Mouse (Mus musculus) layer of hippocampus, adult 9-11 months (tissue): Measurements from ENCODE around the gene Hsph1.

Experiments
- DNase-seq: peaks from one replicate; pipeline ENCODE4 v3.0.0; 2022

Hsph1 gene

DNA sequence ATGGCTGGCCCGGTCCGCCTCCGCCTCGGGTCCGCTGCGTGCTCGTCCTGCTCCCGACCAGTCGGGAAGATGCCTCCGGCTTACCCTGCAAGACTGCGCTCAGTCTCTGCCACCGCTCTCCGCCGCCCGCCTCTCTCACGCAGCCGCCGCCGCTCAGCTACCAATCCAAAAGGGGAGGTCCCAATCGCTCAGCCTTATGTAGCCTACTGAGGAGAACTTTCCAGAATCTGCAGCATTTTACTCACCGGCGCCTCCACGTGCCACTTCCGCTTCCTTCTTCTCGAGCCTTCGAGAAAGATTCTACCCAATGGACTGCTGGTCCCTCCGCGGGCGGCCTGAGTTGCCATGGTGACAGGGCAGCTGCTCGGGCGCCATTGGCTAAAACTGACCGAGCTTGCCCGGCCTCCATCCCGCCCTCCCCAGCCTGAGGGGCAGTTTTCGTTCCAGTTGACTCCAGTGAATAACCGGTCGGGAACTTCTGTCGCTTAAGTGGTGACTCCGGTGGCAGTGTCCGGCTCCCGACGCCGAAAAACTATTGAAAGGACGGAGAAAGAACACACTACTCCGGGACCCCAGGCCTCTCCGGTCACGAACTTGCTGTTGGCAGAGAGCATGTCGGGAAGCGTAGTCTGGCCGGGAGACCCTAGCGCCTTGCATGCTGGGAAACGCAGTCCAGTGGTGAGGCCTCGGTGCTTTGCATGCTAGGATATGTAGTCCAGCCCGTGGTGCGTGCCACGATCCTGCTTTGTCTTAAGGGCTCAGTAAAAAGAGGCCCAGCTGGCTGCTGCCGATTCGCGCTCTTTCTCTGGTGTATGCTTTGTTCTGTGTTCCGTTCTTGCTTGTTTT, at the start of gene Hsph1:
Gene Hsph1, minus strand, starts transcription at position 302 of the 846 bp plus-strand sequence.
- peak; percentile 99 for DNase-seq

DNA sequence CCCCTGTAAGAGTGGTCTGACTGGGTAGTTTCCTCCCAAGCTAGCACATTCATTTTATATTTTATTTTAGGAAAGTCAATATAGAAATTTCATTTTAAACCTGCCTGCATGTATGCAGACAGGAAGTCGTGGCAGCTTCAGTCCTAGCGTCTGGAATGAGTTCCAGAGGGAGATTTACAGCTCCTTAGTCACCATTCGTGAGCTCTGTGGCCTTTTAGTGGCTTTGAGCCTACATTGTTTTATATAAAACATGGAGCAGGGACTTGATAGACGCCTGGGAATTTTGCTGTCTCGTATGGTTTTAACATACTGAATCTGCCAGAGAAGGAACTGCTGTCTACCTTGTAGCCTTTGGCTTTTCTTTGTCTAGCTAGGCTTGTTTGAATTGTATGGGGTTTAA, 44.8 kb upstream of the Hsph1 start:
- no peak for DNase-seq

- no peak for DNase-seq
These were observed 43.7 kb upstream of the Hsph1 start for GRCm38 (mm10) chr5:149679886-149680285.

DNA sequence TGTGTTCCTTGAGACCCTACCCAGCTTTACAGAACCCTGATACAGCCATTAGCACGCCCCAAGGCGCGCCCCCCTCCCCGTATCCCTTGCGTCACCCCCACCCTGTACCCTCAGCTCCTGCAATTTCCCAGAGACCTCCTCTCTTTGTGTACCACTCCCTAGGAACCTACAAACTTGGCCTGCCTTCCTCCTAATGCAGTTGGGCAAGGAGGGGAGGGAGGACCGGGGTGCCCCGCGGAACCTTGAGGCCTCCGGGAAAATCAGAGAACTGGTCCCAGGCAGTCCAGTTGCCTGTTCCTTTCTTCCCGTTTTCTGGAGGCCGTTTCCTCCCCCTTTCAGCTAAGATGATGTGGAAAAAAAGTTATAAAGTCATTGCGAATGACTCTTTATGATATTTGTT, 43.2 kb upstream of the Hsph1 start:
- DNase-seq, result no peak

DNA sequence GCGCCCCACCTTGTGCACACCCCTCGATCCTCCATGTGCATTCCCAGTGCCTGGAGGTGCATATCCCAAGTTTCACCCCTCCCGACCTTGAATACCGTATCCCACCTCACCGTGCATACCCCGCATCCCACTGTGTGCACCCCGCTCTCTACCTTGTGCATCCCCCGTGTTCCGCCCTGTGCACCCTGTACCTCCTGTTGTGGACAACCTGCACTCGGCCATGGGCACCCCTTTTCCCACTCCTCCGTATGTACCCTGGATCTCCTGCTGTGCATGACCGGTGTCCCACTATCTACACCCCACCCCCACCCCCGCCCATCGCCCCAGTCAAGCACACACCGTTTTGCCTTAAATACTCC, 42.8 kb upstream of the Hsph1 start:
- DNase-seq, result no peak

DNA sequence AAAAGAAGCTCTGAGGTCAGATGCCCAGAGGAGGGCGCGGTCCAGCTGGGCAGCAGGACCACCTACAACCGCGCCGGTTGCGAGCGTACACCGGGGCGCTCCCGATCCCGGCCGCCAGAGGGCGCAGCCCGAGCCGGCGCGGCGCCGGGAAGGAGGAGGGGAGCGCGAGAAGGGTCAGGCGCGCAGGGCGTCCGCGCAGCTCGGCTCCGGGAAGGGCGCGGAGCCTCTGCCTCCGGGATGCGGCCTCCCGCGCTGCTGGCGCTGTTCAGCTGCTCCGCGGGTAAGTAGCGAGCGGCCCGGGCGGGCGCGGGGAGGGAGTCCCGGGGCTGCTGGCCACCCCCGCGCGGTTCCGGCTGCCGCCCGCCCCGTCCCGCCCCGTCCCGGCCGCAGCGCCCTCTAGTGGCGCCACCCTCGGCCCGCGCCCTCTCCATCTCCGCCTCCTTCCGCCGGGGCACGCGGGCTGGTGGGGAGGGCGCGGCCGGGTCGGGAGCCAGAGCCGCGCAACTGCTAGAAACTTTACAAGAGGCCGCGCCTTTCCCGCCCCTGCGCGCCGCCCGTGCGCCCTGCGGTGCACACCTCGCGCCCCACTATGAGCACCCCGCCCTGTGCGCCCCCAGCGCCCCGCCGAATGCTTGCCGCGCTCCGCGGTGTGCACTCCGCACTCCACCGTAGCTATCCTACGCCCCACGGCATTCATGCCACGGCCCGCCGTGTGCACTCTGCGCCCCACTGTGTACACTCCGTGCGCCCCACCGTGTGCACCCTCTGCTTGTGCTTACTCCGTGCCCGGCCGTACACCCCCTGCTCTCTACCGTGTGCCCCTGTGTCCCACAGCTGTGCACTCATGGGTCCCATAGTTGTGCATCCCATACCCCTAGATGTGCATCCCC, 42.2 kb upstream of the Hsph1 start, which contains the start of gene B3glct:
Gene B3glct, plus strand, starts transcription at position 131 of the 890 bp plus-strand sequence.
- peak; percentile 59 for DNase-seq

GRCm38 (mm10) chr5:149677196-149677595, 41.0 kb upstream of the Hsph1 start:
- DNase-seq, result no peak

- no peak for DNase-seq
These were observed 27.2 kb upstream of the Hsph1 start for GRCm38 (mm10) chr5:149663417-149663816.

DNA sequence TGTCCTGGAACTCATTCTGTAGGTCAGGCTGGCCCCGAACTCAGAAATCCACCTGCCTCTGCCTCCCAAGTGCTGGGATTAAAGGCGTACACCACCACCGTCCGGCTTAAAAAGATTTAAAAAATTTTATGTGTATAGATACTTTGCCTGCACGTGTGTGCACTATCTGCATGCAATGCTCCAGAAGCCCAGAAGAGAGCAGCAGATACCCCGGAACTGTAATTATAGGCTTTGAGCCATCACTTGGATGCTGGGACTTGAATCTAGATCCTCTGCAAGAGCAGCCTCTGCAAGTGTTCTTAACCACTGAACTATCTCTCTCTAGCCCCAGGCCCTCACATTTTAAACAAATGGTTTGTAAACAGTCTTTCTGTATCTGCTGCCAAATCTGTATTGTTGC, 26.8 kb upstream of the Hsph1 start:
- no peak for DNase-seq

- DNase-seq, result no peak
These were observed 25.3 kb upstream of the Hsph1 start for GRCm38 (mm10) chr5:149661428-149661827.

- DNase-seq, result no peak
These were observed 23.2 kb upstream of the Hsph1 start for GRCm38 (mm10) chr5:149659414-149659780.

- no peak for DNase-seq
These were observed 22.7 kb upstream of the Hsph1 start for GRCm38 (mm10) chr5:149658741-149659413.

DNA sequence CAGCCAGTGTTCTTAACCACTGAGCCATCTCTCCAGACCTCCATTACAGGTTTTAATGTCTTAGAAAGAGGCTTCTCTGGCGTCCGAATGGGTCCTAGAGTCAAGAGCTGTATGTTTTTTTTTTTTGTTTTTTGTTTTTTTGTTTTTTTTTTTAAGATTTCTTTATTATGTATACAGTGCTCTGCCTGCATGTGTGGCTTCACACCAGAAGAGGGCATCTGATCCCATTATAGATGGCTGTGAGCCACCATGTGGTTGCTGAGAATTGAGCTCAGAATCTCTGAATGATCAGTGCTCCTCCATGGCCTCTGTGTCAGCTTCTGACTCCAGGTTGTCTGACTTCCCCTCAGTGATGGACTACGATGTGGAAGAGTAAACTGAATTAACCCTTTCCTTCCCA, 21.8 kb upstream of the Hsph1 start:
- no peak for DNase-seq

GRCm38 (mm10) chr5:149655636-149656035, 19.5 kb upstream of the Hsph1 start:
- no peak for DNase-seq

- DNase-seq, result no peak
These were observed 14.0 kb upstream of the Hsph1 start for GRCm38 (mm10) chr5:149650179-149650553.

GRCm38 (mm10) chr5:149649499-149650178, 13.5 kb upstream of the Hsph1 start:
- no peak for DNase-seq

DNA sequence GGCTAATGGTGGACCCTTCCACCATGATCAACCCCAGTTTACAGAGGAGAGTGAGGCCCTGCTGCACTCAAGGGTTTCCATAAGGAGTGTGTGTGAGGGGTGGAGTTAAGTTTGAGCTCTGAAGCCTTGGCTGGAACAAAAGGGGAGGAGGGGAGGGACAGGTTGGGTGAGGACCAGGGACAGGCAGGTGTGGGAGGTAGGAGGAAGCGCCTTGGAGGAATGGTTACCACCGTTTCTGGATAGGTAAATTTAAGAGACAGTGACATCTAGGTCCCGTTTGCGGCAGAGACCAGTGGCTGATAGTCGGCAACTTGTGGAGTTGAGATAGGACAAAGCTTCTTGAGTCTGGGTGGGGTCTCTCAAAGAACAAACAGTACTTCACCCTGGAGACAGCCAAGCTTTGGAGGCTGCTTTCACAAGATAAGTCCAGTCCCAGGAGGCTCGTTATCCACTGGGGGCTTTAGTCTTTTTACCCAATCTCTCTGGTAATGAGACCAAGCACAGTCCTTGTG, 12.8 kb upstream of the Hsph1 start:
- no peak for DNase-seq

GRCm38 (mm10) chr5:149648196-149648595, 12.0 kb upstream of the Hsph1 start:
- DNase-seq, result no peak

- DNase-seq, result peak; percentile 34
These were observed 11.4 kb upstream of the Hsph1 start for GRCm38 (mm10) chr5:149647367-149648115.

- no peak for DNase-seq
These were observed 6.8 kb upstream of the Hsph1 start for GRCm38 (mm10) chr5:149642783-149643509.

GRCm38 (mm10) chr5:149642366-149642765, 6.2 kb upstream of the Hsph1 start:
- DNase-seq, result no peak
